Mouse (Mus musculus): ENCODE results near the gene Nr1i3.

- TF ChIP-seq CTCF (IDR thresholded peaks at IDR 0.05; ENCODE audit: borderline replicate concordance, control insufficient read depth, extremely low read depth, insufficient read depth, low read length, poor library complexity) = no peak
- TF ChIP-seq POLR2A (IDR thresholded peaks at IDR 0.05; ENCODE audit: control insufficient read depth, extremely low read depth, insufficient read depth, low read length, poor library complexity) = no peak
These were observed 14.2 kb upstream of the Nr1i3 start for GRCm38 (mm10) chr1:171199532-171199931.
